Mouse (Mus musculus) CH12.LX (cell line): ENCODE measurements around the gene Rora.

ENCODE experiments used
- CHD1 ChIP-seq: IDR thresholded peaks from 2 replicates; pipeline ENCODE4 v1.6.1; 2012; ENCODE audit warnings: low read depth, low read length, improper control_type of control experiment, inconsistent platforms
- CTCF ChIP-seq, 2 experiments: IDR thresholded peaks in 1 of 2; conservative IDR thresholded peaks in 1 of 2; 2 replicates each; pipeline ENCODE4 v1.5.1; 2011 to 2012; ENCODE audit warnings: low read depth in 2 of 2, low read length in 2 of 2, improper control_type of control experiment in 1 of 2, inconsistent platforms in 1 of 2, mild to moderate bottlenecking in 1 of 2, moderate library complexity in 1 of 2
- ETS1 ChIP-seq: conservative IDR thresholded peaks from 2 replicates; pipeline ENCODE4 v1.6.1; 2012; ENCODE audit warnings: low read depth, mild to moderate bottlenecking, inconsistent platforms, low read length, improper control_type of control experiment, moderate library complexity
- MAZ ChIP-seq: IDR thresholded peaks from 2 replicates; pipeline ENCODE4 v1.6.1; 2012; ENCODE audit warnings: low read depth, mild to moderate bottlenecking, inconsistent platforms, low read length, improper control_type of control experiment, moderate library complexity
- MYC ChIP-seq: IDR thresholded peaks from 2 replicates; pipeline ENCODE4 v1.6.1; 2011; ENCODE audit warnings: low read depth, mild to moderate bottlenecking, improper control_type of control experiment, low read length
- PAX5 ChIP-seq: IDR thresholded peaks from 2 replicates; pipeline ENCODE4 v1.6.1; 2012; ENCODE audit warnings: low read length, inconsistent platforms, mixed read lengths
- POLR2A ChIP-seq: IDR thresholded peaks from 2 replicates; pipeline ENCODE4 v1.6.1; 2011; ENCODE audit warnings: low read depth, mild to moderate bottlenecking, improper control_type of control experiment, low read length
- RCOR1 ChIP-seq: conservative IDR thresholded peaks from 2 replicates; pipeline ENCODE4 v1.6.1; 2012; ENCODE audit warnings: low read depth, mild to moderate bottlenecking, inconsistent platforms, low read length, improper control_type of control experiment
- SMC3 ChIP-seq: IDR thresholded peaks from 2 replicates; pipeline ENCODE4 v1.6.1; 2011; ENCODE audit warnings: low read depth, low read length, improper control_type of control experiment
- USF1 ChIP-seq: IDR thresholded peaks from 2 replicates; pipeline ENCODE4 v1.6.1; 2014; ENCODE audit warnings: low read depth, mild to moderate bottlenecking, inconsistent platforms, low read length, improper control_type of control experiment

GRCm38 (mm10) chr9:68759324-68759723, 105.7 kb downstream of the Rora start:
- TF ChIP-seq CTCF (conservative IDR thresholded peaks at IDR 0.05 in 1 of 2, IDR thresholded peaks at IDR 0.05 in 1 of 2; ENCODE audit: low read depth in 2 of 2, low read length in 2 of 2): no peak
- TF ChIP-seq PAX5: no peak
- TF ChIP-seq SMC3: no peak
- TF ChIP-seq USF1: no peak
- no peak for TF ChIP-seq CHD1
- TF ChIP-seq ETS1: no peak
- TF ChIP-seq RCOR1: no peak
- no peak for TF ChIP-seq MAZ
- no peak for TF ChIP-seq POLR2A
- TF ChIP-seq MYC: no peak
